Mouse (Mus musculus): ENCODE measurements around the gene Ggt1.

The Ggt1 gene

GRCm38 (mm10) chr10:75635019-75635692 is 73.8 kb downstream of the Ggt1 start:
- peak; percentile 12 for DNase-seq

- peak; percentile 91 for DNase-seq
These were observed 74.3 kb downstream of the Ggt1 start for GRCm38 (mm10) chr10:75635693-75636055.
